Mouse (Mus musculus): ENCODE data around the gene Riok1.

The Riok1 gene

GRCm38 (mm10) chr13:38064854-38065663 is 28.3 kb downstream of the Riok1 start:
- DNase-seq: peak; percentile 52

GRCm38 (mm10) chr13:38070945-38071344 is 34.1 kb downstream of the Riok1 start:
- DNase-seq: no peak

GRCm38 (mm10) chr13:38073374-38074307 is 36.8 kb downstream of the Riok1 start:
- no peak for DNase-seq

GRCm38 (mm10) chr13:38074404-38074803 is 37.6 kb downstream of the Riok1 start:
- no peak for DNase-seq

- DNase-seq: peak; percentile 29
Observed at GRCm38 (mm10) chr13:38077113-38077512, 40.3 kb downstream of the Riok1 start.

GRCm38 (mm10) chr13:38078836-38079235 is 42.0 kb downstream of the Riok1 start:
- no peak for DNase-seq

- no peak for DNase-seq
Observed at GRCm38 (mm10) chr13:38079366-38079765, 42.6 kb downstream of the Riok1 start.

- DNase-seq: no peak
Observed at GRCm38 (mm10) chr13:38080014-38080413, 43.2 kb downstream of the Riok1 start.

- DNase-seq: no peak
Observed at GRCm38 (mm10) chr13:38080725-38081124, 43.9 kb downstream of the Riok1 start.

- DNase-seq: no peak
Observed at GRCm38 (mm10) chr13:38081161-38081560, 44.4 kb downstream of the Riok1 start.

- DNase-seq: no peak
Observed at GRCm38 (mm10) chr13:38086711-38087110, 49.9 kb downstream of the Riok1 start.

- DNase-seq: no peak
Observed at GRCm38 (mm10) chr13:38088008-38088407, 51.2 kb downstream of the Riok1 start.

- DNase-seq: peak; percentile 29
Observed at GRCm38 (mm10) chr13:38089449-38089848, 52.7 kb downstream of the Riok1 start.

- DNase-seq: no peak
Observed at GRCm38 (mm10) chr13:38089871-38090270, 53.1 kb downstream of the Riok1 start.

- no peak for DNase-seq
Observed at GRCm38 (mm10) chr13:38096207-38096606, 59.4 kb downstream of the Riok1 start.

GRCm38 (mm10) chr13:38103406-38103805 is 66.6 kb downstream of the Riok1 start:
- no peak for DNase-seq

GRCm38 (mm10) chr13:38104501-38104900 is 67.7 kb downstream of the Riok1 start:
- no peak for DNase-seq

- DNase-seq: no peak
Observed at GRCm38 (mm10) chr13:38109081-38109480, 72.3 kb downstream of the Riok1 start.
